Mouse (Mus musculus): ENCODE results near the gene Mcpt2. TPM values are rescaled to one million over a fixed set of nuclear protein-coding genes. Genes with fewer than 3 reads are reported as not detected.
"Not testable (repeated sequence)": the region's sequence is repeated elsewhere in the genome, so short reads cannot be mapped to it uniquely, and the experiment has no call there.

Mcpt2 gene
- polyA plus RNA-seq, 1 experiment from 2014 or later: not detected

- H3K36me3 ChIP-seq (ENCODE audit: control insufficient read depth, insufficient read depth, low read length); H3K4me1 ChIP-seq (ENCODE audit: control insufficient read depth, insufficient read depth, low read depth, low read length); H3K27ac ChIP-seq (ENCODE audit: low read depth, low read length); ATAC-seq; H3K9ac ChIP-seq (ENCODE audit: low read depth, low read length); H3K4me3 ChIP-seq (ENCODE audit: low read length); H3K4me2 ChIP-seq (ENCODE audit: low read length); H3K9me3 ChIP-seq (ENCODE audit: control insufficient read depth, low read length); H3K27me3 ChIP-seq (replicated peaks; ENCODE audit: control insufficient read depth, insufficient read depth, low read length): not testable (repeated sequence)
- 84% methylated on average over 3 of the region's 3 CpGs for WGBS
These were observed 20.4 kb downstream of the Mcpt2 start, which contains the start of gene Mcpt4 for GRCm38 (mm10) chr14:56062213-56062612. TSS of gene Mcpt4 (minus strand) at chr14:56062313.

GRCm38 (mm10) chr14:56082016-56082415 lies 40.2 kb downstream of the Mcpt2 start:
- H3K27me3 ChIP-seq (replicated peaks; ENCODE audit: control insufficient read depth, insufficient read depth, low read length): no peaks in the 10 kb centered on the region
- H3K4me3 ChIP-seq (ENCODE audit: low read length): no peak overlapping the region
- H3K9ac ChIP-seq (ENCODE audit: low read depth, low read length): no peak overlapping the region
- no peak overlapping the region for H3K4me2 ChIP-seq (ENCODE audit: low read length)
- H3K36me3 ChIP-seq (ENCODE audit: control insufficient read depth, insufficient read depth, low read length): no peaks in the 10 kb centered on the region
- 71% methylated on average over 4 of the region's 4 CpGs for WGBS
- no peaks in the 10 kb centered on the region for H3K9me3 ChIP-seq (ENCODE audit: control insufficient read depth, low read length)
- ATAC-seq: no peak
- H3K4me1 ChIP-seq (ENCODE audit: control insufficient read depth, insufficient read depth, low read depth, low read length): no peaks in the 10 kb centered on the region
- H3K27ac ChIP-seq (ENCODE audit: low read depth, low read length): no peak overlapping the region

- H3K4me1 ChIP-seq (ENCODE audit: control insufficient read depth, insufficient read depth, low read depth, low read length): no peaks in the 10 kb centered on the region
- H3K4me2 ChIP-seq (ENCODE audit: low read length): no peak within 1 kb of the TSS
- no peaks in the 10 kb centered on the region for H3K9me3 ChIP-seq (ENCODE audit: control insufficient read depth, low read length)
- no peak within 1 kb of the TSS for H3K9ac ChIP-seq (ENCODE audit: low read depth, low read length)
- 93% methylated on average over 2 of the region's 2 CpGs for WGBS
- no peak within 1 kb of the TSS for H3K27ac ChIP-seq (ENCODE audit: low read depth, low read length)
- ATAC-seq: no peak
- no peak within 1 kb of the TSS for H3K4me3 ChIP-seq (ENCODE audit: low read length)
- no peaks in the 10 kb centered on the region for H3K27me3 ChIP-seq (replicated peaks; ENCODE audit: control insufficient read depth, insufficient read depth, low read length)
- no peaks in the 10 kb centered on the region for H3K36me3 ChIP-seq (ENCODE audit: control insufficient read depth, insufficient read depth, low read length)
These were observed 43.3 kb downstream of the Mcpt2 start, which contains the start of gene Mcpt8 for GRCm38 (mm10) chr14:56085167-56085566. TSS of gene Mcpt8 (minus strand) at chr14:56085273.

GRCm38 (mm10) chr14:56086711-56087110 lies 44.9 kb downstream of the Mcpt2 start:
- no peaks in the 10 kb centered on the region for H3K36me3 ChIP-seq (ENCODE audit: control insufficient read depth, insufficient read depth, low read length)
- H3K9me3 ChIP-seq (ENCODE audit: control insufficient read depth, low read length): no peaks in the 10 kb centered on the region
- no peak overlapping the region for H3K4me3 ChIP-seq (ENCODE audit: low read length)
- H3K4me2 ChIP-seq (ENCODE audit: low read length): no peak overlapping the region
- H3K27ac ChIP-seq (ENCODE audit: low read depth, low read length): no peak overlapping the region
- no peak overlapping the region for H3K9ac ChIP-seq (ENCODE audit: low read depth, low read length)
- no peaks in the 10 kb centered on the region for H3K27me3 ChIP-seq (replicated peaks; ENCODE audit: control insufficient read depth, insufficient read depth, low read length)
- no peak for ATAC-seq
- H3K4me1 ChIP-seq (ENCODE audit: control insufficient read depth, insufficient read depth, low read depth, low read length): no peaks in the 10 kb centered on the region
- 75% methylated on average over 3 of the region's 3 CpGs for WGBS

GRCm38 (mm10) chr14:56093353-56093752 lies 51.5 kb downstream of the Mcpt2 start:
- Histone ChIP-seq H3K36me3 (ENCODE audit: control insufficient read depth, insufficient read depth, low read length) (no peaks in the 10 kb centered on the region), H3K27ac (ENCODE audit: low read depth, low read length) (no peak overlapping the region), H3K4me1 (ENCODE audit: control insufficient read depth, insufficient read depth, low read depth, low read length) (no peaks in the 10 kb centered on the region), H3K4me3 (ENCODE audit: low read length) (no peak overlapping the region), H3K27me3 (replicated peaks; ENCODE audit: control insufficient read depth, insufficient read depth, low read length) (no peaks in the 10 kb centered on the region), H3K9ac (ENCODE audit: low read depth, low read length) (no peak overlapping the region), H3K4me2 (ENCODE audit: low read length) (no peak overlapping the region), H3K9me3 (ENCODE audit: control insufficient read depth, low read length) (no peaks in the 10 kb centered on the region)
- no peak for ATAC-seq
- WGBS: 76% methylated on average over 2 of the region's 2 CpGs

Small RNA genes lying within 50 kb of the gene (microRNA-seq; reads per million reads assigned to microRNA genes)
- not detected for gene Mir6949

Other genes with a start within 250 kb of the Mcpt2 start
- gene Nfatc4, start 218.9 kb upstream of the Mcpt2 start, polyA plus RNA-seq (2015; fragmentation: Nextera tagmentation; extraction: Ambion mirVana): 6.5 and 11.9 TPM in 2 replicates
- gene Nynrin, start 188.0 kb upstream of the Mcpt2 start, polyA plus RNA-seq (2015; fragmentation: Nextera tagmentation; extraction: Ambion mirVana): 8.4 and 13.7 TPM in 2 replicates
- 0.35 and 0.56 TPM in 2 replicates for gene Cbln3, start 157.6 kb upstream of the Mcpt2 start, polyA plus RNA-seq (2015; fragmentation: Nextera tagmentation; extraction: Ambion mirVana)
- 9.1 and 11.4 TPM in 2 replicates for gene Khnyn, start 157.1 kb upstream of the Mcpt2 start, polyA plus RNA-seq (2015; fragmentation: Nextera tagmentation; extraction: Ambion mirVana)
- gene Sdr39u1, start 141.7 kb upstream of the Mcpt2 start, polyA plus RNA-seq (2015; fragmentation: Nextera tagmentation; extraction: Ambion mirVana): 163 and 175 TPM in 2 replicates
- 2.2 TPM in 1 of 2 replicates, not detected in the other for gene Cma1, start 97.4 kb upstream of the Mcpt2 start, polyA plus RNA-seq (2015; fragmentation: Nextera tagmentation; extraction: Ambion mirVana)
- not detected in 2 replicates for gene Cma2, start 91.1 kb upstream of the Mcpt2 start, polyA plus RNA-seq (2015; fragmentation: Nextera tagmentation; extraction: Ambion mirVana)
- not detected in 2 replicates for gene Mcpt1, start 24.1 kb upstream of the Mcpt2 start, polyA plus RNA-seq (2015; fragmentation: Nextera tagmentation; extraction: Ambion mirVana)
- not detected in 2 replicates for gene Mcpt9, start 11.5 kb upstream of the Mcpt2 start, polyA plus RNA-seq (2015; fragmentation: Nextera tagmentation; extraction: Ambion mirVana)
- gene Mcpt4, start 20.3 kb downstream of the Mcpt2 start, polyA plus RNA-seq (2015; fragmentation: Nextera tagmentation; extraction: Ambion mirVana): not detected in 2 replicates
- not detected in 2 replicates for gene Mcpt8, start 43.2 kb downstream of the Mcpt2 start, polyA plus RNA-seq (2015; fragmentation: Nextera tagmentation; extraction: Ambion mirVana)
- gene Ctsg, start 60.5 kb downstream of the Mcpt2 start, polyA plus RNA-seq (2015; fragmentation: Nextera tagmentation; extraction: Ambion mirVana): 0.31 TPM in 1 of 2 replicates, not detected in the other
- not detected in 2 replicates for gene Gzme, start 78.6 kb downstream of the Mcpt2 start, polyA plus RNA-seq (2015; fragmentation: Nextera tagmentation; extraction: Ambion mirVana)
- gene Gzmd, start 90.6 kb downstream of the Mcpt2 start, polyA plus RNA-seq (2015; fragmentation: Nextera tagmentation; extraction: Ambion mirVana): not detected in 2 replicates
- gene Gzmg, start 117.5 kb downstream of the Mcpt2 start, polyA plus RNA-seq (2015; fragmentation: Nextera tagmentation; extraction: Ambion mirVana): not detected in 2 replicates
- gene Gzmn, start 132.6 kb downstream of the Mcpt2 start, polyA plus RNA-seq (2015; fragmentation: Nextera tagmentation; extraction: Ambion mirVana): not detected in 2 replicates
- not detected in 2 replicates for gene Gzmf, start 169.4 kb downstream of the Mcpt2 start, polyA plus RNA-seq (2015; fragmentation: Nextera tagmentation; extraction: Ambion mirVana)
- not detected in 2 replicates for gene Gzmc, start 192.6 kb downstream of the Mcpt2 start, polyA plus RNA-seq (2015; fragmentation: Nextera tagmentation; extraction: Ambion mirVana)
- gene Gzmb, start 220.2 kb downstream of the Mcpt2 start, polyA plus RNA-seq (2015; fragmentation: Nextera tagmentation; extraction: Ambion mirVana): not detected in 2 replicates